Mouse (Mus musculus) testis, adult 2 months (tissue): ENCODE measurements around the gene Olfr1030.

Experiments
- CTCF ChIP-seq: fragments of 200-500 bp; IDR thresholded peaks from 2 replicates; pipeline ENCODE4 v1.5.1; 2012; ENCODE audit warnings: low read depth, mild to moderate bottlenecking, inconsistent platforms, low read length, moderate library complexity; ENCODE audit not compliant: control insufficient read depth, insufficient read depth, insufficient replicate concordance
- POLR2A ChIP-seq: fragments of 200-500 bp; IDR thresholded peaks from 2 replicates; pipeline ENCODE4 v1.6.1; 2012; ENCODE audit warnings: low read depth, mild to moderate bottlenecking, inconsistent platforms, low read length, moderate library complexity; ENCODE audit not compliant: control insufficient read depth

DNA sequence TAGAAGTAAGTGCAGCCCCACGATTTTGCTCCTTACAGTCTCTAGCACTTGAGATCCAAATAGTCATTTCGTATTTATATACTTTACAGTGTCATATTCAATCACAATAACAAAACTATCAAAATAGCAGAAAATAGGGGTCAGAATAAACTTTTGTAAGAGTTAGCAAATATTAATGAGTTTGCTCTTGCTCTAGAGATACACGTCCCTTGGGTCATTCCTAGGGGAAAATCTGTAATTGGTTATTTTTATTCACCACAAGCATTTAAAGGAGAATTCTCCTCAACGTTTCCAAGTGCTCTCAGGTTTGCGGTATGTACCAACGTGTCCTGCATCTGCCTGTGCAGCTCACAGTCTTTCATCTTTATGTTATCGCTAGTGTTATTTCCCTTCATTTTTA lies 26.2 kb downstream of the Olfr1030 start, which contains the start of gene Olfr1032:
- TF ChIP-seq CTCF (no peak), POLR2A (no peak)
